Mouse (Mus musculus) bone marrow, adult 2 months (tissue): ENCODE measurements at regions not wholly inside any gene's neighbourhood (a gene's known extent, or its start where the extent isn't known, plus 50 kb on each side); places are given as distances from the start of the nearest gene placed in this dataset.

ENCODE experiments used
- H3K27ac ChIP-seq: fragments of 200-500 bp; 2 replicates; pipeline ENCODE4 v1.5.1; 2012; ENCODE audit warnings: low read depth, mild to moderate bottlenecking, control low read depth, inconsistent platforms, low read length; ENCODE audit not compliant: control insufficient read depth, poor library complexity, insufficient read depth
- H3K4me1 ChIP-seq: fragments of 200-500 bp; 2 replicates; pipeline ENCODE4 v1.6.1; 2011; ENCODE audit warnings: low read length; ENCODE audit not compliant: control insufficient read depth, insufficient read depth
- H3K4me3 ChIP-seq: fragments of 200-500 bp; replicated peaks from 2 replicates; pipeline ENCODE3; 2011; ENCODE audit warnings: mild to moderate bottlenecking, low read depth, low read length, control low read depth; ENCODE audit not compliant: control insufficient read depth
- CTCF ChIP-seq: fragments of 200-500 bp; IDR thresholded peaks from 2 replicates; pipeline ENCODE4 v1.5.1; 2011; ENCODE audit warnings: low read length, control low read depth; ENCODE audit not compliant: control insufficient read depth, insufficient read depth
- POLR2A ChIP-seq: fragments of 200-500 bp; IDR thresholded peaks from 2 replicates; pipeline ENCODE4 v1.6.1; 2011; ENCODE audit warnings: low read depth, mild to moderate bottlenecking, control low read depth, low read length, borderline replicate concordance; ENCODE audit not compliant: control insufficient read depth
- WGBS: fragments of 180-500 bp; shearing (Covaris S2); methylation state at CpG from one replicate; pipeline ENCODE4 v1.1.7; 2018; 5-methylcytosine and 5-hydroxymethylcytosine counted together

DNA sequence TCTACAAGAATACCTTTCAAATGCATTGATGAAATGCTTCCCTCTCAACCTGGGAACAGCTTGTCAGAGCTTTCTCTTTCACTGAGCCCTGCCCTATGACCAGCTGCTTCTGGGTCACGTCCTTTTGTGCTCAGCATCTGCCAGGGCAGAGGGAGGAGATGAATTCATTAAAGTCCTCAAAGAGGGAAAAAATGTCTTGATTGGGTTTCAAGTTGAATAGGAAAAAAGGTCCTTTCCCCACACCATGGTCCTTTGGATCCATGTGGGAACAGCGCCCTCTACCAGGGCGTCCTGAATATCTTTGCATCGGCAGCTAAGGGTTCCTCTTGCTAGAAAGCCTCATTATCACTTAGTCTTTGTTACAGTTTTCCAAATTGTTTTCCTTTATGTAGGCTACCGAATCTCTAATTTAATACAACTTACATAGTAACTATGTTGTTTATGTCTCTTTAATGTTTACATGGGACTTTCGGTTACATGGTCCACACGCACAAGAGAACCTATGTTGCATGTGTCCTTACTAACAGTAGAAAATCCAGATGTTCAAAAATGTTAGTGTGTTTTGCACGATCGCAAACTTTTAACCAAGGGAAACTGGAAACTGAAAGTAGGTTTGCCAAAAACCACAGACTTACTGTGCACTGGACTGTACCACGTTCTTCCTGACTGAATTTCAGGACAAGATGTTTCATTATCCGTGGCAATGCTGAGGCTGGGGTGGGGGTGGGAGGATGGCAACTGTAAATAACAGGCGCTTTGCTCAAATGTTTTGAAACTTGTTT, 222.6 kb downstream of the Hace1 start:
- TF ChIP-seq POLR2A (no peak), CTCF (peak; percentile 55; the same call in 1 of the 2 replicates)
- Histone ChIP-seq H3K4me3 (no peak overlapping the region), H3K27ac (no peak overlapping the region), H3K4me1 (no peaks in the 10 kb centered on the region)
- WGBS: 14% methylated on average over 12 of the region's 12 CpGs

DNA sequence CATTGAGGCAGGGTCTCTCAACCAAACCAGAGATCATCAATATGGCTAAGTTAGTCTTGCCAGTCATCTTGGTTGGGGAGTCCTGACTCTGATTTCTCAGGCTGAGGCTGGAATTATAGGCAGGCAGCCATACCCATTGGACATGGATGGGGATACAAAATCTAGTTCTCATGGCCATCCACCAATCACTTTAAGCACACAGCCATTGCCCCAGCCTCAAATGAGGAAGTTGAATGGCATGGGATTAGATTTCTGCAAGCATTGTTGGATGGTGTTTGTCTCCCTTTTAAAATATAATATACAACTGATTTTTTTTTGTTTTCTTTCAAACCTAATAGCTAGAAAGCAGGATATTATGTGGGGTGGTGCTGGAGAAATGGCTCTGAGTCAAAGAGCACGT, 223.8 kb downstream of the Hace1 start:
- 64% methylated on average over 1 of the region's 1 CpGs for WGBS
- TF ChIP-seq CTCF (no peak), POLR2A (no peak)

DNA sequence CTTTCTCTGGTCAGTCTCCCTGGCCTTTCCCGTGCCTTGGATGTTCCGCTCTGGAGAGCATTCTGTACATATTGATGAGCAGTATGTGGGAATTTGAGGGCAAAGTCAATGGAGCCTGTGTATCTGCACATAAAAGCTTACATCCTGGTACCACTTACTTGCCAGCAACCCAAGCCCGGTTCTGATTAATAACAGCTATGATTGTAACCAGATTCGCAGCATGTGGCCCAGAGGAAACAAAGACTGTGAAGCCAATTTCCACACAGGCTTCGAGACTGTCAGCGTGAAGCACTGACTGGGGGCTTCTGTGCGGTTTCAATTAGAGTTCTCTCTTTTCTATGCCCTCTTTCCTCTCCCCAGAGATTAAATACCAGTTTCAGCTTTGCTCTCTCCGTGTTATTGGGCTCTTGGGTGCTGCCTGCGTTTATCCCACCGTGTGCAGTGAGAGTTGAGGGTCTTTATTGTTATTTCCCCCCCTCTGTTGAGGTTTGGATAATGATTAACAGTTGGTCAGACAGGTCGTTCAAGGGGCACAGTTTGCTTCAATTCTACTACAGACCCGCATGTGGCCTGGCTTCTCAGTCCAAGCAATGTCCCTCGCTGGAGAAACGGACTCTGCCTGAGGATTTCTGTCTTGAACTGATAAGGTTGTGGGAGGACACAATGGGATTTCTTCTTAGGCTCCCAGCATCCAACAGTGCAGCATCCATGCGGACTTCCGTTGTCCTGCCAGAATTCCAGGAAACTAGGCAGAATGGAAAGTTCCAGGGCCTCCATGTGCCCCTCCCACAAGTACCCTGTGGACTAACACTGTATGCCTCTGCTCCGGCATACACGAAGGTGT, 229.6 kb downstream of the Hace1 start:
- H3K4me1 ChIP-seq: no peaks in the 10 kb centered on the region
- TF ChIP-seq POLR2A: no peak
- no peak for TF ChIP-seq CTCF
- 67% methylated on average over 18 of the region's 18 CpGs for WGBS
- no peak overlapping the region for H3K27ac ChIP-seq
- no peak overlapping the region for H3K4me3 ChIP-seq

More for the DNA sequence above, 223.8 kb downstream of the Hace1 start:
- Histone ChIP-seq H3K27ac (no peak overlapping the region), H3K4me3 (no peak overlapping the region), H3K4me1 (no peaks in the 10 kb centered on the region)

DNA sequence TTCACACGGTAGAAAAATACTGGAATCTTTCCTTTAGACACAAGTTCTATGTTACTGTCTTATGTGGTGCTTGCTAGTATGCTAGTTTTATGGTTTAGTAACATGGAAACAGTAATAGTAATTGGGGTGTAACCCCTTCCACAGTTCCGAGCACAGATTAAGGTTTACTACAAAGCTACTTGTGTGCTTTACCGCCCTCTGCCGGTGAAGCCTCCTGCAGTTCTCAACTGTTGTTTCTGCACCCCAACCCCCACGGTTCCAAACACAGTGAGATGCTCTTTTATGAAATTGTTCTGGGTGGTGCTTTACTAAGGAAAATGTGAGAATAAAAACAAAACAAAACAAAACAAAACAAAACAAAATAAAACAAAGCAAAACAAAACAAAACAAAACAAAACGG, 234.3 kb downstream of the Hace1 start:
- H3K27ac ChIP-seq: no peak overlapping the region
- H3K4me3 ChIP-seq: no peak overlapping the region
- 61% methylated on average over 6 of the region's 6 CpGs for WGBS
- TF ChIP-seq CTCF (peak; percentile 41; the same call in 1 of the 2 replicates), POLR2A (no peak)
- H3K4me1 ChIP-seq: no peaks in the 10 kb centered on the region

GRCm38 (mm10) chr10:45813804-45814203, 236.2 kb downstream of the Hace1 start:
- H3K4me1 ChIP-seq: no peaks in the 10 kb centered on the region
- no peak overlapping the region for H3K4me3 ChIP-seq
- TF ChIP-seq POLR2A: no peak
- TF ChIP-seq CTCF: no peak
- 77% methylated on average over 2 of the region's 2 CpGs for WGBS
- H3K27ac ChIP-seq: no peak overlapping the region

- H3K27ac ChIP-seq: no peak overlapping the region
- no peak for TF ChIP-seq POLR2A
- no peak for TF ChIP-seq CTCF
- H3K4me3 ChIP-seq: no peak overlapping the region
- peaks cover 1% of the 10 kb centered on the region; the same call in 1 of the 2 replicates for H3K4me1 ChIP-seq
- 73% methylated on average over 4 of the region's 4 CpGs for whole genome bisulfite sequencing
These were observed 239.1 kb downstream of the Hace1 start for GRCm38 (mm10) chr10:45816679-45817078.

DNA sequence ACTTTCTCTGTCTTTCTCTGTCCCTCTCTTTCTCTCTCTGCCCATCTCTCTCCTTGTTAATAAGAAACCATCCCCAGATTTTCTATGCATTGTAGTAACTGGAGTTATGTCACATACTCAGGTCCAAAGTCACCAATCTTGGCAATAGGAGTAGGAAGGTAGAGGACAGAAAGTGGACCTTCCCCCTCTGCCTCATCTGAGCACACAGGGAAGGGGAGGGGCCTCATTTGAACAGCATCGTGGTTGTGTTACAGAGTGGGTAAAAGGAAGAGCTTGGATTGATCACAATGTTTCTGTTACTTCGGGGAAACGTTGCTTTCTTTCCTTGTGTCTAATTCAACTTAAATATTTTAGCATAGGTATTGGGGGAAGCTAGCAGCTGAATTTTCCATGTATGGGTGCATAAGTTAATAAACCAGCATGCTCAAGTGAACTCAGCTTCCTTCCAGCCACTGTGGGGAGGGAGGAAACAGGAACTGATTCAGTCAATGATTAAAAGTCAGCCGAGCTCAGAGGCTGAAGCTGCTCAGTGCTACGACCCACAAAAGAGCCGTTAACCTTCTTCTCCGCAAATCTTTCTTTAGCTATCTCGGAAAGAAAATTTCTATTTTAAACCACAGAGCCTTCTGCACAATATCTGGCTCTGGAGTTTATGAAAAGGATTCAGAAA, 243.5 kb downstream of the Hace1 start:
- Histone ChIP-seq H3K4me3 (no peak overlapping the region), H3K27ac (no peak overlapping the region), H3K4me1 (peaks cover 1% of the 10 kb centered on the region; the same call in 1 of the 2 replicates)
- TF ChIP-seq POLR2A (no peak), CTCF (no peak)
- 2% methylated on average over 8 of the region's 8 CpGs for WGBS

DNA sequence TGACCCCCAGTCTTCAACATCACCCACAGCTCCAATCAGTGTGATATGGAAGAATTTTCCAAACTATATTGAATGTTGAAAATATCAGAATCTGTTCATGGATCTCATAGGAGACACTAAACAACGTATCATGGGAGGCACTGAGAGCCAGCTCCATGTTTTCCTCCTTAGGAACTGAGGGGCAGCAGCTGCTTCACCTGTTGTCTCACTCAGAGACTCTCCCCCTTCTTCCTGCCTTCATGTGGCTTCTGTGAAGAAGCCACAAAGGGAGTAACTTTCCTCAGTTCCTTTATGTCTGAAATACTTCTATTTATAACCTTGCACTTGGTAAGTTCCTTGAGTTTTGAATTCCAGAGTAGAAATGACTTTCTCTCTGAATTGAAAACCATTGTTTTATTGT, 244.6 kb downstream of the Hace1 start:
- TF ChIP-seq POLR2A (no peak), CTCF (no peak)
- WGBS: 19% methylated on average over 1 of the region's 1 CpGs
- no peak overlapping the region for H3K27ac ChIP-seq
- H3K4me1 ChIP-seq: peaks cover 1% of the 10 kb centered on the region; the same call in 1 of the 2 replicates
- H3K4me3 ChIP-seq: no peak overlapping the region
